Mouse (Mus musculus) layer of hippocampus, adult 2 months (tissue): Measurements from ENCODE around the gene Nav2. TPM values are rescaled to one million over a fixed set of nuclear protein-coding genes. Genes with fewer than 3 reads are reported as not detected.

Experiments
- DNase-seq, 2 experiments: peaks; one replicate each; pipeline ENCODE4 v3.0.0; 2022; ENCODE audit warnings: low spot score in 2 of 2
- H3K27ac ChIP-seq: fragments of 200-600 bp; 2 replicates; pipeline ENCODE4 v1.8.1; 2022
- H3K4me3 ChIP-seq: fragments of 200-600 bp; 2 replicates; pipeline ENCODE4 v1.8.1; 2022; ENCODE audit warnings: mild to moderate bottlenecking
- CTCF ChIP-seq: fragments of 200-600 bp; conservative IDR thresholded peaks from 2 replicates; pipeline ENCODE4 v1.8.1; 2022; ENCODE audit warnings: antibody characterized with exemption, mild to moderate bottlenecking, moderate library complexity
- long read RNA-seq, 2 experiments: library from polyadenylated mRNA; stranded (forward); transcript quantifications; one replicate each; pipeline ENCODE4 v2.0.0; 2021; ENCODE audit warnings: borderline mapping rate in 2 of 2
- total RNA-seq, 2 experiments: library from RNA; stranded (reverse); gene quantifications; 2 replicates each; pipeline ENCODE4 v1.2.3; 2021

The Nav2 gene
- 100 to 1,000 TPM in 1 of 2 experiments, 10 to 100 TPM in 1; 84.8 to 106 TPM for total RNA-seq
- long read RNA-seq, experiment 1, partial matches to known transcripts: 1 of 9 reads
- long read RNA-seq, experiment 1, other reads (novel, unspliced or antisense): 7 of 9 reads
- long read RNA-seq, experiment 2, partial matches to known transcripts: 6 of 12 reads
- long read RNA-seq, experiment 2, other reads (novel, unspliced or antisense): 5 of 12 reads

DNA sequence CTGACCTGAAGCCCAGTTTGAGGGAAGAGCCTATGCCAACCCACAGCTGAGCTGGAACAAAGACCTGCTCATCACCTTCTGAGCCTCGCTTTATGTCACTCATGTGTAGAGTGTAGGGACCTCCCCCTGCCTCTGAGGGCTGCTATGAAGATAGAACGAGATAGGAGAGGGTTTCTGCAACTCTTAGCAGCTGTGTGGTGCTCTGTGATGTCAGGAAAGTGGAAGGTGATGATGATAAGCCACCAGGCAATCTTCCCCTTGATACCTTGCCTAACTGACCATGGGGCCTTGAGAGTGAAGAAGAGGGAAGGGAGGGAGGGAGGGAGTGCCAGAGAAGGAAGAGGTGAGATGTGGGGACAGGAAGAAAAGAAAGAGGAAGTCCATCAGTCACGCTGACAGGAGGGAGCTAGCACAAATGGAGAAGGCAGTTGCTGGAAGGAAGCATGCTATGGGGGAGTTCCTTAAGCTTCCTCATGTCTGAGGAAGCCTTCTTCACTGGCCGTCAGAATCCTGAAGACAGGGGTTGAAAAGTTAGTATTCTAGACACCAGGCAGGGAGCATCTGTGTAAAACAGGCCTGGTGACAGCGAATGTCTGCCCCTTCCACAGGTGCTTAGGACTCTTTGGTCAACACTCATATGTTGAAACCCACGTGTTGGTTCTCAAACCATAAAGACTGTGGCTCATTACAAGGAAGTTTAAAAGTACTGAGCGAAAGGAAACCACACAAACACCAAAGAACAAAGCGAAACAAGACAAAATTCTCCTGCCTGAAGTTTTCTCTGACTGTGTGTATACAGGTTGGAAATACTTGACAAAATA is at the start of gene Nav2:
Nav2 (plus strand) TSS at position 196 of the 821 bp plus-strand sequence.
- TF ChIP-seq CTCF: no peak
- no peak for DNase-seq

DNA sequence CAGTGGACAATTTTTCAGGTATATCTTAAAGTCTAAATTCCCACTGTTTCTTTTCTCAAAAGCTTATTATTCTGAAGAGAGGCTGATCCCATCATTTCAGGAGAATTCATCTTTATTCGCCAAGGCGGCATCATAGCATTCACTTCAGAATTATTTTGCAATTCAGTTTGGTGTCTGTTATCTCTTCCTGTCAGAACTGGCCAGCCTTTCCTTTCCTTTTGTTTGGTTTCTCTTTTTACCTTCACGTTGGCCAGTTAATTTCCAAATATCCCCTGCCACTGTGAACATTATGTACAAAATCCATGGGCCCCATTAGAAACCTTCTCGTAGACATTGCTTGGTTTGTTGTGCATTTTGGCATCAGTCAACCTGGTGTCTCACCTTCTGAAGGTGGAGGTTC is 49.2 kb upstream of the Nav2 start:
- no peak overlapping the region for H3K4me3 ChIP-seq
- H3K27ac ChIP-seq: no peak overlapping the region
- DNase-seq: no peak
- TF ChIP-seq CTCF: no peak

More for the DNA sequence above, at the start of gene Nav2:
- peak within 1 kb of the TSS; percentile 69; the same call in 1 of the 2 replicates for H3K27ac ChIP-seq
- H3K4me3 ChIP-seq: no peak within 1 kb of the TSS

DNA sequence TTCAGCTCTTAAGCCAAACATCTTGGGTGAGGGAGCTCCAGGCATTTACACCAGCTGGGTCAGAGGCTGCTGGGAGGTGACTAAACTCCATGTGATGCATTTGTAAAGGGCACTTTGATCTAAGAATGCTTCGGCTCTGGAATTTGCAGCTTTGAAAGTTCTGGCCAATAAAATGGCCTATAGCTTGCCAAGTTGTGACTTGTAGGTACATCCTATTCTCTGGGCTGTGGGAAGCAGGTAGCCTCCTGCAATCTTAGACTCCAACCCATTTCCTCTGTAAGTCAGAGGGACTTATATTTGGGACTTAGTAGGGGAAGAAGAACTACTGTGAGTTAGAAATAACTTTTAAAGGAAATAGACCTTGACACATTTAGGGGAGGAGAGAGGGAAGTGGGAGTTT is 47.6 kb upstream of the Nav2 start:
- TF ChIP-seq CTCF: no peak
- DNase-seq: no peak
- Histone ChIP-seq H3K4me3 (no peak overlapping the region), H3K27ac (no peak overlapping the region)

- no peak overlapping the region for H3K27ac ChIP-seq
- H3K4me3 ChIP-seq: no peak overlapping the region
- DNase-seq: no peak
- no peak for TF ChIP-seq CTCF
These were observed 46.7 kb upstream of the Nav2 start for GRCm38 (mm10) chr7:48861796-48862195.

DNA sequence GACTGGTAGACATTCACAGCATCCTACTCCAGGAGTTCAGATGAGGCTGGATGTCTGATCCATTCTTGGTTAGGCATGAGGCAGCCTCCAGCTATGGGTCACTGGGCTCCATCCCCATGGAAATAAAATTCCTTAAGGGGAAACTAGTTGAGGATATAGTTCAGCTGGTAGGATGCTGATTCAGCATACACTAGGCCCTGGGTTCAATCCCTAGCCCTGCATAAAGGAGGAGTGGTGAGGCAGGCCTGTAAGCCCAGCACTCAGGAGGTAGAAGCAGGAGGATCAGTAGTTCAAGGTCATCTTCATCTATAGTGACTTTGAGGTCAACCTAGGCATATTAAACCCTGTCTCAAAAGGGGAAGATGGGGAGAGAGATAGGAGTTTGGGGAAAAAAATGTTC is 44.3 kb upstream of the Nav2 start:
- TF ChIP-seq CTCF: no peak
- Histone ChIP-seq H3K4me3 (no peak overlapping the region), H3K27ac (no peak overlapping the region)
- DNase-seq: no peak

GRCm38 (mm10) chr7:48864671-48865458 is 43.7 kb upstream of the Nav2 start:
- Histone ChIP-seq H3K4me3 (no peak overlapping the region), H3K27ac (no peak overlapping the region)
- no peak for TF ChIP-seq CTCF
- DNase-seq: no peak

DNA sequence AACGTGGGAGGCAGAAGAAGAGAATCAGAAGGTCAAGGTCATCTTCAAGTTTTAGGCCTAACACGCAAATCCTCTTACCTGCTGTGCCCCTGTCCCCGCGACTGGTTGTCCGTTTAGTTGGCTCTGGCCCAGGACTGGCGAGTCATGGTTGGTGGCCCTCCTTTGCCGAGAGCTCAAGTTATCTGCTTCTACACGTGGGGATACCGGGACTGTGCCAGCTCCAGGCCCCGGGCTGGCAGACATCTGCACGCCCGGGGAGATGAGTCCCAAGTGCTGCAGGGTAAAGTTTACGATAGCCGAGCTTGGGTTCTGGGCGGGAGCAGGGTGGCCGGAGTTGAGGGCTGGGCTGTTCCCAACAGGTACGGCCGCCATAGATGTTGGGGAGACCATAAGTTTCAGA is 40.9 kb upstream of the Nav2 start:
- H3K4me3 ChIP-seq: no peak overlapping the region
- DNase-seq: no peak
- H3K27ac ChIP-seq: no peak overlapping the region
- no peak for TF ChIP-seq CTCF

DNA sequence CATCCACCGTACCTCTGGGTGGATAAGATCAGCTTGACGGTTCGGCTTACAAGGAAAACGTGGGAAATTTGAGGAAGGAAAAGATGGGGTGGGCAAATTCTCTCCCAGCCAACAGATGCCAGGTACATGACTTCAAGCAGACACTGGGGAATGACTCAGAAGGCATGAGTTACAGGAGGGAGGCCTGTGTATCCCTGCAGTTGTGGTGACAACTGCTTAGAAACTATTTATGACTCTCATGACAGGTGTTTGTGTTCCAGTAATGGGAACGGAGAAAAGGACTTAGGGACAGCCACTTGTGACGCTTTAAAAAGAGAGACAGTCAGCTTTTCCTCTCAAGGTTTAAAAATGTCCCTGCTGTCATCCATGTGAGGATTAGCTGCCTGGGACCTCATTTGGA is 38.4 kb upstream of the Nav2 start:
- Histone ChIP-seq H3K4me3 (no peak overlapping the region), H3K27ac (no peak overlapping the region)
- no peak for TF ChIP-seq CTCF
- DNase-seq: no peak

DNA sequence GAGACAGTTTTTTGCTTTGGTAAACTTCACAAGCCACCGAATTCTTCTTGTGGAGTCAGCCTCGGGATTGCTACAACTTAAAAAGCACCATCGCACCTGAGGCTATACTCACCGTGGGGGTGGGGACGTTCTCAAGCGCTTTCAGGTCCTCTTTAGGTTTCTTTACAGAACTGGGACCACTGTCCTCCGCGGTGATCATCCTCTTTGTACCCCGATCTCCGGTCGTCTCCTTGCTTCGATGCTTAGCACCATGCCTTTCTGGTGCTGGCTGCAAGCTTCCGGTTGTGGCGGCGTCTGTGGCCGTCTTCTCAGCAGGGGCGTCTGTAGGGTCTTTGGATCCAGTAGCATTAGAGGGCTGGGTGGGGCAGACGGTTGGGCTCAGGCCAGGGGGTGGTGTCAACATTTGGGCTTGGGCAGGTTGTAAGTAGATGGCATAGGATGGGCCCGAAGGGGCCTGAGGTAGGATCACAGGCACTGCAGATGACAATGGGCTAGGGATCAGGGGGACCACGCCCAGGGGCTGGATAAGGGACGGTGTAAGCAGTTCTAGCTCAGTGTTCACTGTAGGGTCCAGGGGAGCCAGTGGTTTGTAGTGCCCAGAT is 37.8 kb upstream of the Nav2 start:
- no peak overlapping the region for H3K4me3 ChIP-seq
- no peak overlapping the region for H3K27ac ChIP-seq
- TF ChIP-seq CTCF: no peak
- DNase-seq: no peak

DNA sequence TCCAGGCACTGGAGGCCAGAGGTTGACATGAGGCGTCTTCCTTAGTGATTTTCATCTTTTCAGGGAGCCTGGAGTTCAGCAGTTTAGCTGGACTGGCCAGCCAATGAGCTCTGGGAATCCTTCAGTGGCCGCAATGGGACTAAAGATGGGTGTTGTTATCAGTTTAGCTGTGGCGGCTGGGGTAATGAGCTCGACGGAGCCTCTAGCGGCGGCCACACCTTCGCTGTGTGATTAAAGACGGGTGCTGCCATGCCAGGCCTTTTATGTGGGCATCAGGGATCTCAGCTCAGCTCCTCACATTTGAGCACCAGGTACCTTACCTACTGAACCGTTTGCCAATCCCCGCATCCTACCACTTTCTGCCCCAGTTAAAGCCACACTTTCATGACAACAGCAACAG is 37.2 kb upstream of the Nav2 start:
- DNase-seq: no peak
- no peak for TF ChIP-seq CTCF
- no peak overlapping the region for H3K4me3 ChIP-seq
- H3K27ac ChIP-seq: no peak overlapping the region

- DNase-seq: no peak
- Histone ChIP-seq H3K4me3 (no peak overlapping the region), H3K27ac (no peak overlapping the region)
- TF ChIP-seq CTCF: no peak
These were observed 33.4 kb upstream of the Nav2 start for GRCm38 (mm10) chr7:48875096-48875495.

GRCm38 (mm10) chr7:48876526-48876925 is 32.0 kb upstream of the Nav2 start:
- peak; percentile 73 to 76 for DNase-seq
- Histone ChIP-seq H3K27ac (no peak overlapping the region), H3K4me3 (no peak overlapping the region)
- peak; percentile 96 for TF ChIP-seq CTCF
